Mouse (Mus musculus) adrenal gland, postnatal 36 days (tissue): ENCODE results near the gene Calr3. TPM values are rescaled to one million over a fixed set of nuclear protein-coding genes. Genes with fewer than 3 reads are reported as not detected.
A peak's percentile ranks its signal among the peaks of the same experiment; 100 is the strongest.

Source experiments
- DNase-seq, 2 experiments: peaks; one replicate each; pipeline ENCODE4 v3.0.0; 2021; ENCODE audit warnings: mixed read lengths in 1 of 2
- long read RNA-seq, 2 experiments: library from polyadenylated mRNA; stranded (forward); transcript quantifications; one replicate each; pipeline ENCODE4 v2.0.0; 2021; ENCODE audit warnings: borderline sequencing depth in 2 of 2
- total RNA-seq, 2 experiments: library from RNA; stranded (reverse); gene quantifications; 2 replicates each; pipeline ENCODE4 v1.2.3; 2021

The Calr3 gene
- 1 to 10 TPM; 3.7 to 4.3 TPM for total RNA-seq
- long read RNA-seq, experiment 1, transcript Calr3-201 (9 exons, 1,769 nt) = major isoform, 5 of 5 reads
- long read RNA-seq, experiment 1, partial matches to known transcripts = 0 of 5 reads
- long read RNA-seq, experiment 1, other reads (novel, unspliced or antisense) = 0 of 5 reads
- long read RNA-seq, experiment 2, partial matches to known transcripts = 1 of 2 reads
- long read RNA-seq, experiment 2, other reads (novel, unspliced or antisense) = 0 of 2 reads

DNA sequence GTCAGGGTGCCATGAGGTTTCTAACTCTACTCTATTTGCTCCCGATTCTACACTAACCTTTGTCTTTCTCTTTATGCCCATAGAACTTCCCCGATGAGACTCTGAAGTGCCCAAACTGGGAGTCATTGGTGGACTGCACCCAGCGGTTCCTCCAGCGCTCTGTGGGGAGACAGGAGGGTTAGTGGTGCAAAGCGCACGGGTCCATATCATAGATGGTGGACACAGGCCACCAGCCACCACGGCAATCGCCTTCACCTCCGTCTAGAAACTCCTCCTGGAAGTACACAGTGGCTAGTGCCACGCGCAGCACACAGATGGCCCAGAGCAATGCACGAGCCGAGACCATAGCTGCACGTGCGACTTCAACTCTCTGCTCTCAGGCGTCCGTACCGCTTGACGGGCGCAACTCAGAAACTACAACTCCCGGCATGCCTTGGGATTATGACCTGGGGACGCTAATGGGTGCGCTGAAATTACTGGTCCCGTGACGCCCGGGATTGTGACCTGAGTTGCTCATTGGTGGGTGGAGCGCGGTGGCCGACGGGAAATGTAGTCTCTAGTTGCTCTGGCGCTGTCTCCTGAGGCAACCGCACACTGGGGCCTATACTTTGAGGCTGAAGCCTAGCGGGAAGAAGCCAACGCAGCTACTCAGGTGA is at the start of gene Calr3, which contains the start of gene 1700030K09Rik:
Gene Calr3 (minus strand): TSS at position 533 of the 656 bp plus-strand sequence.
Gene 1700030K09Rik (plus strand): TSS at position 543 of the 656 bp plus-strand sequence.
- peak; percentile 98 for DNase-seq

DNA sequence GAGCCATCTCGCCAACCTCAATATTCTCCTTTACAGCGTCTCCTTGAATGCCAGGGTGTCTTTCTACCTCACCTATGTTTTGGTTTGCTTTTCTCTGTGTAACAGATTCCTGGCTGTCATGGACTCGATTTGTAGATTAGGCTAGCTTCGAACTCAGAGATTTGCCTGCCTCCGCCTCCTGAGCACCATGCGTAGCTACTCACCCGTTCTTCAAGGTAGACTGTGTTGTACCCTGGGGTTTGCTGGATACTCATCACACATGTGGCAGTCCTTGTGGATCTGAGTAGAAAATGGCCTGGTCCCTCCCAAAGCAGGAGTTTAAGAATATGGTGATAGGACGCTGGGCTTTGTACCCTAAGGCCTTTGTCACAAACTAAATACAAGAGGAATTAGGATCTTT is 49.7 kb upstream of the Calr3 start:
- no peak for DNase-seq

DNA sequence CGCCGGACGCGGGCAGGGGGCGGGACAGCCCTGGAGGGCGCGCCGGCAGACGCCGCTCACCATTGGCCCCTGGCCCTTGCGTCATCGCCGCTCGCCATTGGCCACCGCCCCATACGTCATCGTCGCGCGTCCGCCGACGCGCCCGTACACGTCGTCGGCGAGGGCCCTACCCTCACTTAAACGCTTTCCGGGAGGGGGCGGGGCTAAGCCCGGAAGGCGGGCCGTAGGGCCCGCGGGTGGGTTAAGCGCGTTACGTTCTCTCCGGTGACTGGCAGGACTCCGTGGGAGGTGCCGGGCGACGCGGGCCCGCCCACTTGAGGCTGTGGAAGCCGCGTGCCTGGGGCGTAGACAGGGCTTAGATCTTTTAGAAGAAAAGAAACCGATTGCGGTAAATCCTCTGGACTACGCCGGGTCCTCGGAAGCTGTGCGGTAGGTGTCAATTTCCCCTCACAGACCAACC is 49.0 kb upstream of the Calr3 start:
- DNase-seq = peak; percentile 100

DNA sequence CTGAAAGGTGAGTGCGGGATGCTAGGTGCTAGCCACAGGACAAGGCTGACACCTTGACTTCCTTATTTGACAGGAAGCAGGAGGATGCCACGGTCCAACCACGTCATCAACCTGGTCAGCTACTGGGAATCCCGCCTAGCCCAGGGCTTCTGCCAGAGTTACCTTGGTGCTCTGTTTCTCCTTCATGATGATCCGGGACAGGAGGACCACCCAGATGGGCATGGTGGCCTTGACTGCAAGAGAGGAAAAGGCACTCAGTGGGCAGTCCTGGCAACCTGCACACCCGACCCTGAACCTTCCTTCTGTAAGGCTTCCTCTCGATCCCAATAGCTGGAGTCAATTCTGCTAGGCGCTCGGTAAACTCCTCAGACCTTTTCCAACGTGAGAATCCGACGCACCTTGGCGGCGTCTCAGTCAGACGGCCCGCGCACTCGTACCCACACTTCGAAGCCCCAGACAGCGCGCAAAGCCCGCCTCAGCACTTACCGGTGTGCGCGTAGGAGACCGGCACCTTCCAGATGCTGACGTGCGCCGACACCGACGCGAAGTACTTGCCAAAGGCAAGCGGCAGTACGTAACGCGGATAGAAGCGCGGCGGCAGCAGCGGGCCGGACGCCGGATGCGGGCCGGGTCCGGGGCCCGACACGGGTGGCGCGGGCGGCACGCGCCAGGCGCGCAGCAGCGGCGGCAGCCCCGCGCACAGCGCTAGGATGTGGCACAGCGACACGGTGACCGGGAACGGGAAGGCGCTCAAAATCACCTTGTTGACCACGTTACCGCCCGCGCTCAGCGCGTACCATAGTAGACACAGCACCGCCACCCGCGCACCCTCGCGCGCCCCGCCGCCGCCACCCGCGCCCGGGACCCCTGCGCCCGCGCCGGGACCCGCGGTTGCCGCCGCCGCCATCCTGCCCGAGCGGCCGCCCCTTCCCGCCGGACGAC is 48.3 kb upstream of the Calr3 start, which contains the start of gene Slc35e1:
Gene Slc35e1 (minus strand): TSS at position 935 of the 942 bp plus-strand sequence.
- peak; percentile 47 to 55 for DNase-seq

DNA sequence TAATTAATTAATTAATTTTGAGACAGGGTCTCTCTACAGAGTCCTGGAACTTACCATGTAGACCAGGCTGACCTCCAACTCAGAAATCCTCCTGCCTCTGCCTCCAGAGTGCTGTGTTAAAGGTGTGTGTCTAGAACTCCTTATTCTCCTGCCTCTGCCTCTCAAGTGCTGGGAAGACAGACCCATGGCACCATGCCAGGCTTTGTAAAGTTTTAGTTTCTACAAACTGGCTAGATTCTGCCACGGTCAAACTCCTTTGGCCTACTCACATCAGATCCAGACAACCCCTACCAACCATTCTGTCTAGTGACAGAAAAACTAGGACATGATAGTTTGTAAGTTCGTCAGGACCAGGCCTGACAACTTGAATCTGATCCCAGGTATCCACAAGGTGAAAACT is 47.3 kb upstream of the Calr3 start:
- DNase-seq = no peak

DNA sequence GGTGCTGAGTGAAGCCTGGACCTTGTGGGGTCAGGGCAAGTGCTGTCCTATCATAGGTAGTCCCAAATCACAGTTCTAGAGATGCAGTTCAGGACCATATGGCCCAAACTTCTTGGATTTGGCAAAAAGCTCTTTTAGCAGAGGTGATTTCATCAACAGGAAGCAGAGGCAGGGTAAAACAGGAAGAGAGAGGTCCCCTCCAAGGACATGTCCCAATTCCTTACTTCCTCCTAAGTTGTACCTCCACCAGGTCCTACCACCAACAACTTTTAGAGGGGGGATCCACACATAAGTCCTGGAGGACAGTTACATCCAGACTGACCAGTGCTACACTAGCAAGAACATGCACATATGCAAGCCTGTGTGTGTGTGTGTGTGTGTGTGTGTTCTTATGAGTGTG is 43.3 kb upstream of the Calr3 start:
- DNase-seq = no peak

DNA sequence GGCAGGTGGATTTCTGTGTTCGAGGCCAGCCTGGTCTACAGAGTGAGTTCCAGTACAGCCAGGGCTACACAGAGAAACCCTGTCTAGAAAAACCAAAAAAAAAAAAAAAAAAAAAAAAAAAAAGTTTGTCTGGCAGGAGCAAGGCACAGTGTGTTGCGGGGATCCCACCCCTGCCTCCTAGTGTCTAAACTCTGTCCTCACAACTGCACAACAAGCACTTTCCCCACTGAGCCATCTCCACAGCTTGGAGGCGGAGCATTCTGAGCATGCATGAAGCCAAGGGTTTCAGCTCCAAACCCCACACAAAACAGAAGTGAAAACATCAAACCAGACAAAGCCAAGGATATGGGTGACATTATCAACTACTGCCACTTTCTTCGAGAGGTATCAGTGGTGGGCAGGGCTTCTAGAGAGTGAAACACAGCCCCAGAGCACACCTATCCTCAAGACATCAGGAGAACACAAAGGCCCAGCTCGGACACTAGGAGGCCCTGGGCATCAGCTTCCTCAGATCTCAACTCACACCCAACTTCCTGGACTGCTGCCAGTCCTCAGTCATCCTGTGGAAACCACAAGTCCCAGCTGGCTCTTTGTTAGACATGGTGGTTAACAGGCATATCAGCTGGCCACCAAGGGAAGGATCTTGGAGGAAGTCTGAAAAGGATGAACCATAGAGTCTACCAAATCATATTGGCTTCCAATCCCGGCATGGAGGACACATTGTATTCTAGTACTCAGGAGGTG is 42.0 kb upstream of the Calr3 start:
- peak; percentile 38 to 40 for DNase-seq

DNA sequence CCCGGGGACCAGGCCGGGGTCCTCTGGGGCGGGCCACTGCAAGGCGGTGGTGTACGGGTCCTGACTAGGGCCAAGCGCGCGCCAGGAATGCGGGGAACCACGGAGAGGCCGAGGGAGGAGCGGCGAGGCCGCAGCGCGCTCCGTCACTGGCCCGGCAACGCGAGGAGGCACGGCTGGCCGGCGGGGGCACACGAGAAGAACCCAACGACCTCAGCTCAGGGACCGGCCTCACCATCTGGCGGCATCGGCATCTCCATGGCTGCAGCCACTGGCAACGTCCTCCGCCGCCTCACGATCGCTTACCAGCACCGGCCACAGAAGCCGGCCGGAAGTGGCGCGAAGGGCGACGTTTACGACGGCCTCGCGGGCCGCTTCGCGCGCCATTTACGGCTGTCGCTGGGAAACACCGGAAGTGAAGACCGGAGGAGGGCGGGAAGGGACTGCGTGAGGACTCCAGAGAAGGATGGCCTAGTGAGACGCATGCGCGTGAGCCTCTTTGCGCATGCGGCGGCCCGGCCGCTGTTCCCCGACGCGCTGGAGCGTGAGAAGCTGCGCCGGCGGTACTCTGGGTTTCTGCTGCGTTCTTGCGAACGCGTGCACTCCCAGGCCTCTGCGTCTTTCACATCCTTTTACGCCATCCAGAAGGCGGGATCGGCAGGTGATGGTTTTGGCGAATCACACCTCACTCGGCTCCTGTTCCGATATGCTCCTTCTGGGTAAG is 31.3 kb upstream of the Calr3 start, which contains the start of gene Cherp:
Gene Cherp (minus strand): TSS at position 401 of the 721 bp plus-strand sequence.
- peak; percentile 96 to 97 for DNase-seq

DNA sequence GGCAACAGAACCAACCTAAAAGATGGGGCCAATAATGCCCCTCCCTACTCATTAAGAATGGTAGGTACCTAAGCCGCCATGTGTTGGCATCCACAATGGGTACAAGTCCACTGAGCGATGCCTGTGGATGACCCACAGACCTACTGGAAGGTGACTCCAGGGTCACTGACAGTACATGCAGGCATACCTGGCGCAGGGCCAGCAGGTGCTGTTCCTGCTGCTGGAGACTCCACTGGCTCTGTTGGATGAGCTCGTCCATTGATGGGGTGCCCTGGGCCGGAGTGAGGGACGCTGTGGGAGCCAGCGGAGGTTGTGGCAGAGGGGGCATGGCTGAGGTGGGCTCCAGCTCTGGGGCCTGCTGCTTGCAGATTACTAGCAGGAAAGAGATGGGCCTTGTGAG is 27.0 kb upstream of the Calr3 start:
- DNase-seq = no peak

DNA sequence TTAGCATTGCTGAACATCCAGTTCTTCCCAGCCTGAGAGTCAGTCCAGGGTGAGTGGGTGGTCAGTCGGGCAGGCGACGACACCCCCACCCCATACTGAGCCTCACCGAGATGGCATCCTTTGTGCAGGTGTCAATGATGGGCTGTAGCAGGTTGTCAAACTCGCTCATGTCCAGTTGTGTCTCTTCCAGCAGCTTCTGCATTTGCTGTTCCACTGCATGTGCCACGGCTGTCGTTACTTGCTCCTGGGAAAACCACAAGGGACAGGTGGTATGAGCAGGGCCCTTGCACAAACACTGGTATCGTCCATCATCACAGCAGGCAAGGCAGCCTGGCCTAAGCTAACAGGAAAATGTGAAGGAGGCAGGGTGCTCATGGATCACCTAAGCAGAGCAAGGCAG is 26.3 kb upstream of the Calr3 start:
- no peak for DNase-seq

DNA sequence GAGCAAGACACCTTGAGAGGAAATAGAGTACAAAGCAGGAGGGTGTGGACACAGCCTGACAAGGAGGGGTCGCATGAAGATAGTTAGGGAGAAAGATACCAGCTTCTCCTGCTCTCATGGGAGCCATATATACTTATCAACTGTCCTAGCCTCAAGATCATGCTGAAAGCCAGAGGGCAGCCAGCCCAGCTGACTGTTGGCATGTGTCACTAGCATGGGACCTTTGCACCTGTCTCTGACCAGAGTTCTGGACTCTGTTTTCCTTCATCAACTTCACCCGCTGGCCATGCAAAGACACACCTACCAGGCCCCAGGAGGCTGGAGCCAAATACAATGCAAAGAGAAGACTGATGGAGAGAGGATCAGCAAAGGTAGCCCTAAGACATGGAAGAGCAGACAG is 25.6 kb upstream of the Calr3 start:
- no peak for DNase-seq

DNA sequence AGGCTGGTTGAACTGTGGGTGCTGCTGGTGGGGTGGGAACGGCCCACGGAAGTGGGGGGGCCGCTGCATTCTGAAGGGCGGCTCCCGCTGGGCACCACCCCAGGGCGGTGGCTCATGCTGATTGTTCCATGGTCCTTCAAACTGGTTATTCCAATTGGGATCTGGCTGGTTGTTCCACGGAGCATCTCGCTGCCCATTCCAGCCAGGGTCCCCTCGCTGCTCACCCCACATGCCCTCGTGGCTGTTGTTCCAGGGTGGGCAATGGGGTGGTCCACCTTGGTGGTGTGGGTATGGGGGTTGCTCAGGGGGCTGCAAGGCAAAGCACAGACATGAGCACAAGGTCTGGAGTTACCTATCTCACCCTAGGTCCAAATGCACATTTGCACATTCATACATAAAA is 20.5 kb upstream of the Calr3 start:
- DNase-seq = no peak

DNA sequence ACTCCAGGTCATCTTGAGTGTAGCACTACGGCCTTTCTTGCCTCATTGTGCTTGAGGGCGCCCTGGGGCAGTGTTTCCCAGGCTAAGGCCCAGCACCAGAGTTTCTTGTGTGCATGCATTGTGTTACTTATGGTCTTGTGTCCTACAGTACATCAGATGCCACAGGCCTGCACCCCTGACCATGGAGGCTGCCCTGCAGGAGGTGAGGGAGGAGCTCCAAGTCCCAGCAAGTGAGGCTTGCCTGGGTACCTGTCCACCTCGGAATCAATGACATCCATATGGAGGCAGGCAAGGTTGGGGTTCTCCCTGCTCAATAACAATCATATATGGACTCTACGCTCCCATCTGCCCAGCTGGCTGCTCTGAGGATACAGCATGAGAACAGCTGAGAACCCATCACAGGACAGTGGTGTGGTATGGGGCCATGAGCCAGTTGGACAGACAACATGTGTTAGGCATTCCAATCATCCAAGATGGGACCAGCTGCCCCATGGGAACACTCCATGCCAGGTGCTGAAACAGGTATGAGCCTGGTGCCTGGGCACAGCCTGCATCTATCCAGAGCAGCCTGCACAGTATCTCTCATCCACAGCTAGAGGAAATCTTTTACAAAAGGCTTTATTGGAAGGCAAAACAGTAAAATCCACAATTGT is 16.3 kb upstream of the Calr3 start:
- DNase-seq = no peak

DNA sequence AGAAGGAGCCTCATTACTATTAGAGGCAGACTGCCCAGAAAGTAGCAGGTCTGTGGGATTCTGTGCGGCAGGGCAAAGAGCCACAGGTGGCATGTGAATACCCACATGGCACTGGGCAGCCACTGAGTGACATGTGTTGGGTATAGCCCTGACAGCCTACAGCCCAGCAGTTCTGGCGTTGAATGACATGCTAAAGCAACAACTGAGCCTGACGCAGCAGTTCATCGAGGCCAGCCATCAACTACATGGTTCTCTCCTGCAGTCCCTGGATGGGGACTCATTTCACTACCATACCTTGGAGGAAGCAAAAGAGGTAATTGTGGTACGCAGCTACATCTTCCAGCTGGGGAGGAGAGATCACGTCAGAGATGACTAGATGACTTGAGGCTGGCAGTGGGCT is 14.8 kb upstream of the Calr3 start:
- DNase-seq = no peak

DNA sequence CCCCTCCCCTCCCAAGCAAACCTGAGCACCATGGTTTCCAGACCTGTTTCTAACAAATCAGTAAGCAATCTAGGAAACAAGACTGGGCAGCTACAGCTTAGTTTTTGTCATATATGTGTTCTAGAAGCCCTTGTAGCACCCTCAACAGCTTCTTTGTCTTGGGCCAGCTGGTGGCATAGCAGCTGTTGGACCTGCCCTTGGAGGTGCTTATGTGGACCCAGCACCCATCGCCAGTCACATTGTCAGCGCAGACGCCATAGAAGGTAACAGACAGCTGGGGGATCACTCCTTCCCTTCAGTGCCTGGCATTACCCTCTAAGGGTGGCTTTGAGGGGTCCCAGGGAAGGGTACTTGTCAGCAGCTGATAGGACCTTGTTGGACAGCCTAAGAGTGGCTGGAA is 14.1 kb upstream of the Calr3 start:
- DNase-seq = no peak

DNA sequence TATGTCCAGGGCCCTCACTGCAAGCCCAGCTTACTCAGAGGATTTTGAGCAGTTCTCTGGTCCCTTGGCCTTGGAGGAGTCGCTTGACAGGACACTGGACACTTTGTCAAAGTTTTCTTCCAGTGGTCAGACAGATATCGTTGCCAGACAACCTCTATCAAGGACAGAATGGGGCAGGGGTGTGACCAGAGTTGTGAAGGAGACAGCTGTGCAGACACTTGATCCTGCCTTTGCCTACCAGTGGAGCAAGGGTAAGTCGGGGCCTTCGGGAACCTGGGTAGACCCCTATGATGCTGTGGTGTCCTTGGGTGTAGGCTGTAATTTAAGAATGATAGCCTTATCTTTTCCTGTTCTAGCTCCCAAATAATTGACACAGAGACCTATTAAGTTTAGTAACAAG is 11.6 kb upstream of the Calr3 start:
- no peak for DNase-seq

DNA sequence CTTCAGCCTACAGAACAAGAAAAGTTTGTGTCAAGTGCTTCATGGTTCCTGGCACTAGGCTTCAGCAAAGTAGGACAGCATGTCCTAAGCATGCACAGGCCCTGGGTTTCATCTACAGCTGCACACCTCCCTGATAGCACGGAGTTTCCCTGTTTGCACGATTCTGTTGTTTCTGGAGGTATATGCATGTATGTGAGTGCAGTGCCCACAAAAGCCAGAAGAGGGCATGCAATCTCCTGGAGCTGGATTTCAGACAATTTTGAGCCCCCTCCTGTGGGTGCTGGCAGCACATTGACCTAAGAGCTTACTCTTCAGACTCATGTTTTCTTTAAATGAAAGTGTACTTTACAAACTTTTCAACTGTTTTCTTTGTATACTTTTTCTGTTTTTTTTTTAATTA is 10.2 kb upstream of the Calr3 start:
- no peak for DNase-seq

DNA sequence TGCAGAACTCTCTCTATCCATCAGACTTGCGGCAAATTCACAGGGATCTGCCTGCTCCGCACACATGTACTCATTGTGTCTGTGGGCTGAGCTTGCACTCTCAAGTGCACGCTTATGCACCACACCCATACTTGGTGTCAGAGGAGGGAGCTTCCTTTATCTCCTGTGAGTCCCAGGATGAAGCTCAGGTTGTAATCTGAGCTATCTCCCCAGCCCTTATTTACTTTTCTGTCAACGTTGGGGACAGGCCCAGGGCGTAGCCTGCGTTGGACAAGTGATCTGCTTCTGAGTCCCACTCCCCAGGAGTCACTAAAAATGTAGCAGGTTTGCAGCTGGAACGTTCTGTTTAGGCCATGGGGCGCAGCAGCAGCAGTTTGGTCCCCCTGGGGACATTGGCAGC is 7.8 kb upstream of the Calr3 start:
- no peak for DNase-seq

DNA sequence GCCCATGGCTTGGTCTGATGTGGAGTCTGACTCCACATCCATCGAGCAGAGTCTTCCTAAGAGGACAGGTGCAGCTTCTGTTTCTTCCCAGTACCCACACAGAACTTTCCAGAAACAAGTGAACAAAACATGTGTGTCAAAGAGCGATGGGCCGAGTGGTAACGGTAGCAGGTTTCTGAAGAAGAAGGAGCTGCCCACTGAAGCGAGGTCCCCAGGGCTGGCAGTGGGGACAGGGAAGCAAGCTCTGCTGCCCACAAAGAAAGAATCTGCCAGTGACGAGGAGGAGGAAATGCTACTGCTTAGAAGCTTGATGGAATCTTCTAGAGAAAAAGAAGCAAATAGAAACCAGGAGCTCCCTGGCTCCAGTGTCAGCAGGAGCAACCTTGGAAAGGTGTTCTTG is 1.4 kb upstream of the Calr3 start:
- DNase-seq = no peak

DNA sequence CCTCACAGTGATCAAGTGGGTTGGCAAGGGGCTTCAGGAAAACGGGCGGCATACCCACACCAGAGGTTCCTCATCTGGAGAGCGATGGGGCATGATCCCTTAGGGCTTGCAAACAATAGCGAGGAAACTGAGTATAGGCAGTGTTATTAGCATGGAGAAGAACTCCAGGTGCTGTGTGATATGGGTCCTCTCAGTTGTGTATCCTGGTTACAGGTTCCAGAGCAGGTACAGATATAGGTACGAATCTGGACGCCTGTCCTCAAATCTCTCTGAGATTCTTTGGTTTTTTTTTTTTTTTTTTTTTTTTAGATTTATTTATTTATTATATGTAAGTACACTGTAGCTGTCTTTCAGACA is 302 bp upstream of the Calr3 start:
- DNase-seq = no peak
